Mouse (Mus musculus) testis, adult 2 months (tissue): ENCODE data around the gene Kif1c. TPM values are rescaled to one million over a fixed set of nuclear protein-coding genes. Genes with fewer than 3 reads are reported as not detected.
"Not testable (repeated sequence)": the region's sequence is repeated elsewhere in the genome, so short reads cannot be mapped to it uniquely, and the experiment has no call there.

ENCODE experiments used
- H3K27ac ChIP-seq: fragments of 200-500 bp; 2 replicates; pipeline ENCODE4 v1.5.1; 2012; ENCODE audit warnings: low read depth, low read length; ENCODE audit not compliant: control insufficient read depth, insufficient read depth
- H3K27me3 ChIP-seq: fragments of 200-500 bp; 2 replicates; pipeline ENCODE4 v1.6.1; 2012; ENCODE audit warnings: mild to moderate bottlenecking, low read length, moderate library complexity; ENCODE audit not compliant: control insufficient read depth, insufficient read depth
- H3K36me3 ChIP-seq: fragments of 200-500 bp; 2 replicates; pipeline ENCODE4 v1.6.1; 2012; ENCODE audit warnings: mild to moderate bottlenecking, low read length; ENCODE audit not compliant: control insufficient read depth, insufficient read depth
- H3K4me1 ChIP-seq: fragments of 200-500 bp; 2 replicates; pipeline ENCODE4 v1.6.1; 2012; ENCODE audit warnings: low read length; ENCODE audit not compliant: control insufficient read depth, insufficient read depth
- H3K4me3 ChIP-seq: fragments of 200-500 bp; 2 replicates; pipeline ENCODE4 v1.5.1; 2012; ENCODE audit warnings: low read depth, mild to moderate bottlenecking, low read length, moderate library complexity, mixed read lengths; ENCODE audit not compliant: control insufficient read depth
- CTCF ChIP-seq: fragments of 200-500 bp; IDR thresholded peaks from 2 replicates; pipeline ENCODE4 v1.5.1; 2012; ENCODE audit warnings: low read depth, mild to moderate bottlenecking, inconsistent platforms, low read length, moderate library complexity; ENCODE audit not compliant: control insufficient read depth, insufficient read depth, insufficient replicate concordance
- POLR2A ChIP-seq: fragments of 200-500 bp; IDR thresholded peaks from 2 replicates; pipeline ENCODE4 v1.6.1; 2012; ENCODE audit warnings: low read depth, mild to moderate bottlenecking, inconsistent platforms, low read length, moderate library complexity; ENCODE audit not compliant: control insufficient read depth
- polyA plus RNA-seq: library from polyadenylated mRNA; depleted of rRNA; stranded (reverse); fragments of >200 nt; gene quantifications from 2 replicates; pipeline ENCODE4 v1.2.3, GENCODE M21; 2012

The Kif1c gene
- polyA plus RNA-seq, 1 experiment, result 5.7 TPM

GRCm38 (mm10) chr11:70752337-70753017 lies 52.1 kb downstream of the Kif1c start:
- Histone ChIP-seq H3K27me3 (no peaks in the 10 kb centered on the region), H3K4me1 (no peaks in the 10 kb centered on the region), H3K27ac (no peak overlapping the region), H3K4me3 (no peak overlapping the region), H3K36me3 (no peaks in the 10 kb centered on the region)
- TF ChIP-seq CTCF (no peak), POLR2A (no peak)

- no peak for TF ChIP-seq CTCF
- no peak for TF ChIP-seq POLR2A
These were observed 52.8 kb downstream of the Kif1c start for GRCm38 (mm10) chr11:70753146-70753545.

GRCm38 (mm10) chr11:70754476-70754875 lies 54.1 kb downstream of the Kif1c start:
- Histone ChIP-seq H3K4me3 (no peak overlapping the region), H3K27me3 (no peaks in the 10 kb centered on the region), H3K4me1 (no peaks in the 10 kb centered on the region), H3K27ac (no peak overlapping the region), H3K36me3 (no peaks in the 10 kb centered on the region)
- no peak for TF ChIP-seq POLR2A
- no peak for TF ChIP-seq CTCF

More at GRCm38 (mm10) chr11:70753146-70753545, 52.8 kb downstream of the Kif1c start:
- Histone ChIP-seq H3K27me3 (no peaks in the 10 kb centered on the region), H3K4me1 (no peaks in the 10 kb centered on the region), H3K36me3 (no peaks in the 10 kb centered on the region), H3K27ac (no peak overlapping the region), H3K4me3 (no peak overlapping the region)

- Histone ChIP-seq H3K27me3 (no peaks in the 10 kb centered on the region), H3K4me3 (no peak overlapping the region), H3K36me3 (no peaks in the 10 kb centered on the region), H3K27ac (no peak overlapping the region), H3K4me1 (no peaks in the 10 kb centered on the region)
- TF ChIP-seq POLR2A (no peak), CTCF (no peak)
These were observed 54.6 kb downstream of the Kif1c start for GRCm38 (mm10) chr11:70754958-70755357.

GRCm38 (mm10) chr11:70755645-70756044 lies 55.3 kb downstream of the Kif1c start:
- TF ChIP-seq POLR2A, result no peak
- TF ChIP-seq CTCF, result peak; percentile 61; the same call in 1 of the 2 replicates
- H3K36me3 ChIP-seq, result no peaks in the 10 kb centered on the region
- no peak overlapping the region for H3K4me3 ChIP-seq
- no peaks in the 10 kb centered on the region for H3K27me3 ChIP-seq
- H3K27ac ChIP-seq, result no peak overlapping the region
- no peaks in the 10 kb centered on the region for H3K4me1 ChIP-seq

GRCm38 (mm10) chr11:70760446-70760845 lies 60.1 kb downstream of the Kif1c start:
- not testable (repeated sequence) for H3K4me3 ChIP-seq, H3K4me1 ChIP-seq, H3K36me3 ChIP-seq, H3K27ac ChIP-seq, H3K27me3 ChIP-seq

GRCm38 (mm10) chr11:70762641-70763040 lies 62.3 kb downstream of the Kif1c start:
- H3K27me3 ChIP-seq, result no peaks in the 10 kb centered on the region
- no peaks in the 10 kb centered on the region for H3K36me3 ChIP-seq
- no peak overlapping the region for H3K27ac ChIP-seq
- H3K4me3 ChIP-seq, result no peak overlapping the region
- TF ChIP-seq CTCF, result no peak
- TF ChIP-seq POLR2A, result no peak
- peaks cover 3% of the 10 kb centered on the region; the same call in 1 of the 2 replicates for H3K4me1 ChIP-seq

GRCm38 (mm10) chr11:70763582-70763935 lies 63.2 kb downstream of the Kif1c start:
- Histone ChIP-seq H3K27ac (peak overlapping the region; percentile 91), H3K4me1 (peaks cover 3% of the 10 kb centered on the region; the same call in 1 of the 2 replicates), H3K27me3 (no peaks in the 10 kb centered on the region), H3K36me3 (no peaks in the 10 kb centered on the region), H3K4me3 (peak overlapping the region; percentile 93)
- TF ChIP-seq POLR2A (no peak), CTCF (no peak)
